Mouse (Mus musculus) hindbrain, embryonic 15.5 days (tissue): ENCODE data around the gene Ddx21. TPM values are rescaled to one million over a fixed set of nuclear protein-coding genes. Genes with fewer than 3 reads are reported as not detected.
A peak's percentile ranks its signal among the peaks of the same experiment; 100 is the strongest.
"Not testable (repeated sequence)": the region's sequence is repeated elsewhere in the genome, so short reads cannot be mapped to it uniquely, and the experiment has no call there.

Experiments
- ATAC-seq: fragments of 200-750 bp; cut with Nextera tagmentation; 2 replicates; pipeline ENCODE4 v1.8.0; 2017; ENCODE audit warnings: low read depth, moderate number of reproducible peaks, moderate TSS enrichment; ENCODE audit not compliant: low FRiP score
- H3K27ac ChIP-seq: fragments of 300-500 bp; sonication (generic); replicated peaks from 2 replicates; pipeline ENCODE4 v1.5.1; 2015; ENCODE audit warnings: mild to moderate bottlenecking, inconsistent platforms
- H3K27me3 ChIP-seq: fragments of 300-500 bp; sonication (generic); 2 replicates; pipeline ENCODE4 v1.6.1; 2015; ENCODE audit warnings: control low read depth, inconsistent platforms
- H3K36me3 ChIP-seq: fragments of 300-500 bp; sonication (generic); 2 replicates; pipeline ENCODE4 v1.6.1; 2015; ENCODE audit warnings: control low read depth, inconsistent platforms
- H3K4me1 ChIP-seq: fragments of 300-500 bp; sonication (generic); replicated peaks from 2 replicates; pipeline ENCODE4 v1.6.1; 2015; ENCODE audit warnings: control low read depth, inconsistent platforms
- H3K4me2 ChIP-seq: fragments of 300-500 bp; sonication (generic); 2 replicates; pipeline ENCODE4 v1.6.1; 2015; ENCODE audit warnings: moderate library complexity, mild to moderate bottlenecking, inconsistent platforms
- H3K4me3 ChIP-seq: fragments of 300-500 bp; sonication (generic); 2 replicates; pipeline ENCODE4 v1.5.1; 2015; ENCODE audit warnings: mild to moderate bottlenecking, inconsistent platforms
- H3K9ac ChIP-seq: fragments of 300-500 bp; sonication (generic); 2 replicates; pipeline ENCODE4 v1.6.1; 2015; ENCODE audit warnings: inconsistent platforms
- H3K9me3 ChIP-seq: fragments of 300-500 bp; sonication (generic); 2 replicates; pipeline ENCODE4 v1.6.1; 2016; ENCODE audit warnings: control low read depth, inconsistent platforms
- WGBS: fragments of 180-500 bp; shearing (Covaris S2); methylation state at CpG from one replicate; pipeline ENCODE4 v1.1.7; 2015; 5-methylcytosine and 5-hydroxymethylcytosine counted together
- polyA plus RNA-seq: library from polyadenylated mRNA; unstranded; fragments of >200 nt; fragmentation: Nextera tagmentation; extraction: Ambion mirVana; gene quantifications from 2 replicates; pipeline ENCODE4 v1.2.1, GENCODE M21; 2015

The Ddx21 gene
- 12.4 and 12.9 TPM in 2 replicates for polyA plus RNA-seq

- ATAC-seq: peak; percentile 99
- peaks cover 12% of the 10 kb centered on the region; the same call in 1 of the 2 replicates for H3K36me3 ChIP-seq
- peak within 1 kb of the TSS; percentile 98 for H3K4me2 ChIP-seq
- peaks cover 21% of the 10 kb centered on the region for H3K4me1 ChIP-seq
- H3K27me3 ChIP-seq: no peaks in the 10 kb centered on the region
- H3K9me3 ChIP-seq: no peaks in the 10 kb centered on the region
- peak within 1 kb of the TSS; percentile 87 for H3K27ac ChIP-seq
- H3K4me3 ChIP-seq: peak within 1 kb of the TSS; percentile 98
- H3K9ac ChIP-seq: peak within 1 kb of the TSS; percentile 89
- 6% methylated on average over 53 of the region's 53 CpGs for WGBS
Measured at GRCm38 (mm10) chr10:62602177-62603040, at the start of gene Ddx21. TSS of gene Ddx21 (minus strand) at chr10:62602281.

GRCm38 (mm10) chr10:62650881-62651810 is 49.1 kb upstream of the Ddx21 start, which contains the start of gene Ddx50:
TSS of gene Ddx50 (minus strand) at chr10:62651218.
- Histone ChIP-seq H3K9ac (peak within 1 kb of the TSS; percentile 96), H3K4me2 (peak within 1 kb of the TSS; percentile 80), H3K27ac (peak within 1 kb of the TSS; percentile 97), H3K9me3 (no peaks in the 10 kb centered on the region), H3K4me3 (peak within 1 kb of the TSS; percentile 99), H3K4me1 (peaks cover 26% of the 10 kb centered on the region), H3K36me3 (peaks cover 7% of the 10 kb centered on the region), H3K27me3 (no peaks in the 10 kb centered on the region)
- peak; percentile 100 for ATAC-seq
- WGBS: under 1% methylated on average over 80 of the region's 89 CpGs

DNA sequence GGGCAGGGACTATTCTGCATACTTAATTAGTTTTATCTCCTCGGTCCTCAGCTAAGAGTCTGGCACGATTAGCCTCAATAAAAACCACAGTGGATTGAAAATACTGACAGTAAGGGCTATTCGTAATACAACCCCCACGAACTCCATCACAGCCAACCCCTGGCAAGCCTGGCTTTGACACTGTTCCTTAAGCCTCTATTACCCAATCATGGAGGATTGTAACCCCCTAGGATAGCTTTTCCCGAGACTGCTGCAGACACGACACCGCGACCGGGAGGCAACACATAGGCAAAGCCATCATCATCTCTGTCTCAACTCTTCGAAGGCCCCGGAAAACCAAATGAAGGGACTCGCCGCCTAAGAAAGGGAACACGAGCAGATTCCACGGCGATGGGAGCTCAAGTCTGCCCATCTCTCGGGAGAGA is 48.3 kb upstream of the Ddx21 start:
- Histone ChIP-seq H3K9ac (peak overlapping the region; percentile 96), H3K27me3 (no peaks in the 10 kb centered on the region), H3K36me3 (peaks cover 10% of the 10 kb centered on the region), H3K4me3 (peak overlapping the region; percentile 99), H3K27ac (peak overlapping the region; percentile 97), H3K9me3 (no peaks in the 10 kb centered on the region), H3K4me1 (peaks cover 26% of the 10 kb centered on the region), H3K4me2 (peak overlapping the region; percentile 80)
- no peak for ATAC-seq
- WGBS: under 1% methylated on average over 17 of the region's 17 CpGs

GRCm38 (mm10) chr10:62604161-62604560 is 2.1 kb upstream of the Ddx21 start:
- Histone ChIP-seq H3K36me3 (no peaks in the 10 kb centered on the region), H3K9me3 (no peaks in the 10 kb centered on the region), H3K4me3 (no peak overlapping the region), H3K4me1 (peaks cover 21% of the 10 kb centered on the region), H3K9ac (no peak overlapping the region), H3K27me3 (no peaks in the 10 kb centered on the region), H3K27ac (no peak overlapping the region), H3K4me2 (no peak overlapping the region)
- 92% methylated on average over 3 of the region's 3 CpGs for WGBS
- ATAC-seq: no peak

- H3K36me3 ChIP-seq: peaks cover 2% of the 10 kb centered on the region; the same call in 1 of the 2 replicates
- H3K4me3 ChIP-seq: 0 out of 2 replicates have a peak overlapping the region, but pooled peaks have one; percentile 98
- H3K4me1 ChIP-seq: peaks cover 21% of the 10 kb centered on the region
- H3K27ac ChIP-seq: no peak overlapping the region
- H3K9me3 ChIP-seq: no peaks in the 10 kb centered on the region
- no peak overlapping the region for H3K9ac ChIP-seq
- H3K27me3 ChIP-seq: no peaks in the 10 kb centered on the region
- WGBS: 86% methylated on average over 12 of the region's 12 CpGs
- peak overlapping the region; percentile 98; the same call in 1 of the 2 replicates for H3K4me2 ChIP-seq
- no peak for ATAC-seq
Measured at GRCm38 (mm10) chr10:62603233-62604030, 1.4 kb upstream of the Ddx21 start.

- Histone ChIP-seq H3K27me3 (no peaks in the 10 kb centered on the region), H3K27ac (peak overlapping the region; percentile 87), H3K4me1 (peaks cover 21% of the 10 kb centered on the region), H3K4me2 (peak overlapping the region; percentile 98), H3K36me3 (peaks cover 18% of the 10 kb centered on the region; the same call in 1 of the 2 replicates), H3K9me3 (no peaks in the 10 kb centered on the region), H3K4me3 (peak overlapping the region; percentile 98), H3K9ac (peak overlapping the region; percentile 89)
- under 1% methylated on average over 23 of the region's 23 CpGs for WGBS
- ATAC-seq: peak; percentile 63
Measured at GRCm38 (mm10) chr10:62601833-62602176, 276 bp downstream of the Ddx21 start.

GRCm38 (mm10) chr10:62601053-62601791 is 859 bp downstream of the Ddx21 start:
- 14% methylated on average over 20 of the region's 20 CpGs for WGBS
- Histone ChIP-seq H3K27me3 (no peaks in the 10 kb centered on the region), H3K9ac (peak overlapping the region; percentile 89), H3K36me3 (peaks cover 21% of the 10 kb centered on the region; the same call in 1 of the 2 replicates), H3K9me3 (no peaks in the 10 kb centered on the region), H3K27ac (no peak overlapping the region), H3K4me2 (peak overlapping the region; percentile 98), H3K4me3 (peak overlapping the region; percentile 98), H3K4me1 (peaks cover 24% of the 10 kb centered on the region)
- no peak for ATAC-seq

DNA sequence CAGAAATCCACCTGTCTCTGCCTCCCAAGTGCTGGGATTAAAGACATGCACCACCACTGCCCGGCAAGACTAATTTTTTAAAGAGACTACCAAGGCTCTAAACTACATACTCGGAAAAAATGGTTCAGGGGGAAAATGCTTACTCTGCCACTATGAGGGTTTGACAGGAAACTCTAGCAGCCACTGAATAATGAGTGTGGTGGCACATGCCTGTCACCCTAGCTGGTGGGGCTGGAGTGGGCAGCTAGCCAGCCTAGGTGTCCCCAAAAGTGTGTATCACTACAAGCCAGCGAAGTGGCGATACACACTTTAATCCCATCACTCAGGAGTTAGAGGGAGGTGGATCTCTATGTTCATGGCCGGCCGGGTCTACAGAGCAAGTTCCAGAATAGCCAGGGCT is 2.0 kb downstream of the Ddx21 start:
- H3K9me3 ChIP-seq: no peaks in the 10 kb centered on the region
- ATAC-seq: no peak
- no peak overlapping the region for H3K9ac ChIP-seq
- no peaks in the 10 kb centered on the region for H3K27me3 ChIP-seq
- H3K4me1 ChIP-seq: peaks cover 24% of the 10 kb centered on the region
- H3K4me3 ChIP-seq: no peak overlapping the region
- no peak overlapping the region for H3K27ac ChIP-seq
- 94% methylated on average over 6 of the region's 6 CpGs for WGBS
- H3K36me3 ChIP-seq: peaks cover 24% of the 10 kb centered on the region; the same call in 1 of the 2 replicates
- no peak overlapping the region for H3K4me2 ChIP-seq

DNA sequence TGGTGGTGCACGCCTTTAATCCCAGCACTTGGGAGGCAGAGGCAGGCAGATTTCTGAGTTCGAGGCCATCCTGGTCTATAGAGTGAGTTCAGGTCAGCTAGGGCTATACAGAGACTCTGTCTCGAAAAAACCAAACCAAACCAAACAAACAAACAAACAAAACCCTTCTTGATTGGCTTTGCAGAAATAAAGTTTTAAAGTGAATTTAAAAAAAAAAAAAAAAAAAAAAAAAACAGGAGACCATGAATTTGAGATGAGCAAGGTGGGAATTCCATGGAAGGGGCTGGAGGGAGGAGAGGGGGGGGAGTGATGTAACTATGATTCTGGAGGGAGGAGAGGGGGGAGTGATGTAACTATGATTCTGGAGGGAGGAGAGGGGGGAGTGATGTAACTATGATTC is 2.8 kb downstream of the Ddx21 start:
- not testable (repeated sequence) for H3K4me3 ChIP-seq, ATAC-seq
- 96% methylated on average over 3 of the region's 3 CpGs for WGBS

DNA sequence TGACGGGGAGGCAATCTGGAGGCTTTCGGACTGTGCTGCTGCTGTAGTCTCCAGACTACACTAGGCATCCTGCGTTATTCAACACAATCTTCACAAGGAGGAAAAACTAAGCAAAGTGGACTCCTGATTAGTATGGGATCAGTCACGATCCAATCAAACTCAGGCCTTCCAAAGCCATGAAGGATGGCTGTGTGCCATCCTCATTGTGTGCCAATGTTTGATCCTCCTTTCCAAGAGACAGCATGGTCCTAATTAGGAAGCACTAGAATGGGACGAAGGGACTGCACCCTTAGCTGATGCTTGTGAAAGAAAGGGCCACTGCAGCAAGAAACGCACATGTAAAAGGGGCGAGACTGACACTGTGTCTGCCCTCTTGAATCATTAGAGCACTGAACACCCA is 9.6 kb downstream of the Ddx21 start:
- Histone ChIP-seq H3K36me3 (peaks cover 80% of the 10 kb centered on the region), H3K4me1 (peaks cover 3% of the 10 kb centered on the region; the same call in 1 of the 2 replicates), H3K9me3 (no peaks in the 10 kb centered on the region), H3K9ac (no peak overlapping the region), H3K4me3 (no peak overlapping the region), H3K4me2 (no peak overlapping the region), H3K27ac (no peak overlapping the region), H3K27me3 (no peaks in the 10 kb centered on the region)
- 83% methylated on average over 7 of the region's 7 CpGs for WGBS
- ATAC-seq: no peak

More for the DNA sequence above, 2.8 kb downstream of the Ddx21 start:
- not testable (repeated sequence) for H3K27me3 ChIP-seq, H3K9ac ChIP-seq, H3K4me2 ChIP-seq, H3K9me3 ChIP-seq, H3K27ac ChIP-seq
- peaks cover 24% of the 10 kb centered on the region for H3K4me1 ChIP-seq
- H3K36me3 ChIP-seq: peaks cover 30% of the 10 kb centered on the region
